Mouse (Mus musculus) forebrain, embryonic 16.5 days (tissue): ENCODE results near the gene Fbxl2. TPM values are rescaled to one million over a fixed set of nuclear protein-coding genes. Genes with fewer than 3 reads are reported as not detected.

Experiments used
- ATAC-seq: fragments of 200-750 bp; cut with Nextera tagmentation; 2 replicates; pipeline ENCODE4 v1.8.0; 2017; ENCODE audit warnings: mild to moderate bottlenecking, moderate library complexity
- H3K27ac ChIP-seq: fragments of 300-500 bp; sonication (generic); 2 replicates; pipeline ENCODE4 v1.5.1; 2014; ENCODE audit warnings: low read length, control low read depth
- H3K27me3 ChIP-seq: fragments of 300-500 bp; sonication (generic); replicated peaks from 2 replicates; pipeline ENCODE4 v1.6.1; 2014; ENCODE audit warnings: low read length; ENCODE audit not compliant: control insufficient read depth, insufficient read depth
- H3K36me3 ChIP-seq: fragments of 300-500 bp; sonication (generic); 2 replicates; pipeline ENCODE4 v1.6.1; 2014; ENCODE audit not compliant: control insufficient read depth, insufficient read depth
- H3K4me1 ChIP-seq: fragments of 300-500 bp; sonication (generic); replicated peaks from 2 replicates; pipeline ENCODE4 v1.6.1; 2014; ENCODE audit warnings: low read length; ENCODE audit not compliant: control insufficient read depth, insufficient read depth
- H3K4me2 ChIP-seq: fragments of 300-500 bp; sonication (generic); 2 replicates; pipeline ENCODE4 v1.6.1; 2014; ENCODE audit warnings: mild to moderate bottlenecking, low read length, control low read depth
- H3K4me3 ChIP-seq: fragments of 300-500 bp; sonication (generic); replicated peaks from 2 replicates; pipeline ENCODE4 v1.5.1; 2014; ENCODE audit warnings: mild to moderate bottlenecking, low read length, control low read depth
- H3K9ac ChIP-seq: fragments of 300-500 bp; sonication (generic); replicated peaks from 2 replicates; pipeline ENCODE4 v1.6.1; 2014; ENCODE audit warnings: low read depth, low read length, control low read depth
- H3K9me3 ChIP-seq: fragments of 300-500 bp; sonication (generic); 2 replicates; pipeline ENCODE4 v1.6.1; 2016; ENCODE audit warnings: low read length; ENCODE audit not compliant: control insufficient read depth
- WGBS: fragments of 180-500 bp; shearing (Covaris S2); extraction: QIAGEN DNeasy Blood & Tissue Kit; methylation state at CpG from one replicate; pipeline ENCODE4 v1.1.7; 2014; 5-methylcytosine and 5-hydroxymethylcytosine counted together
- polyA plus RNA-seq: library from polyadenylated mRNA; unstranded; fragments of >200 nt; fragmentation: Nextera tagmentation; extraction: Ambion mirVana; gene quantifications from 2 replicates; pipeline ENCODE4 v1.2.1, GENCODE M21; 2015

Gene Fbxl2
- polyA plus RNA-seq, 1 experiment from 2014 or later = 26.8 TPM

DNA sequence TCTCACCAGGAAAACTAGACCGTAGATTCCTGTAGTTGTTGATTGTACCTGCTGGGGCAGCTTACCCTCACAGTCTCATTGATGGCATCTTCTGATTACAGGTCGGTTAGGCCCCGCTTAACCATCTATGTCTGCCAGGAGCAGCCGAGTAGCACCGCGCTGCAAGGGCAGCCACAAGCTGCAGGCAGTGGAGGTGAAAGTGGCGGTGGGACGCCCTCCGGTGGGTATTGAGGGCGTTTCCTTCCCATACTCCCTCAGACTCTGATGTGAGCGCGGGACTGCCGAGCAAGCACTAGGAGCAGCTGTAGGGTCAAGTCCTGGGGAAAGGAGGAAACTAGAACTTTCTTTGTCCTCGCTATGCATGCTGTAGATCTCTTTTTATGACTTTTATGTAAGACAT lies 76.0 kb downstream of the Fbxl2 start:
- peaks cover 36% of the 10 kb centered on the region for H3K36me3 ChIP-seq
- H3K4me2 ChIP-seq = no peak overlapping the region
- WGBS = 91% methylated on average over 14 of the region's 14 CpGs
- H3K4me1 ChIP-seq = no peaks in the 10 kb centered on the region
- no peaks in the 10 kb centered on the region for H3K27me3 ChIP-seq
- no peak for ATAC-seq
- H3K9me3 ChIP-seq = no peaks in the 10 kb centered on the region
- no peak overlapping the region for H3K27ac ChIP-seq
- H3K4me3 ChIP-seq = no peak overlapping the region
- no peak overlapping the region for H3K9ac ChIP-seq

DNA sequence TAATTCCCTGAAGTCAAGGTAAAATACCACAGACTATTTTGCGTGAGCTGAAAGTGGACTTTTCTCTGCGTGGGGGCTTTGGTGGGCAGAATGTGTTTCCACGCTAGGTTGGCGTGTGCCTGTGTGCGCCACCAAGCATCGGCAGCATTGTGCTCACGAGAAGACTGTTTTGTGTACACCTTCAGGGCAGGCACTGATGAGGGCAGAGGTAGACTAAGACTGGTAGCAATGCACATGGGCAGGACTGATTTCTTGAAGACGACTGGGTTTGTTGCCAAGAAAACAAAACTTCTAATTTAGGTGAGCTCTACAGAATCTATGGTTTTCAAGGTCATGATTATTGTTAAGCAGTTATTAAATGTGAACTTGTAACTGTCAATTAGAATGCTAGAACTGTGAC lies 76.6 kb downstream of the Fbxl2 start:
- Histone ChIP-seq H3K27ac (no peak overlapping the region), H3K4me2 (no peak overlapping the region), H3K9me3 (no peaks in the 10 kb centered on the region), H3K4me3 (no peak overlapping the region), H3K9ac (no peak overlapping the region), H3K4me1 (no peaks in the 10 kb centered on the region), H3K36me3 (peaks cover 35% of the 10 kb centered on the region), H3K27me3 (no peaks in the 10 kb centered on the region)
- ATAC-seq = no peak
- 91% methylated on average over 8 of the region's 8 CpGs for WGBS

- peaks cover 37% of the 10 kb centered on the region for H3K36me3 ChIP-seq
- 93% methylated on average over 7 of the region's 7 CpGs for WGBS
- no peak overlapping the region for H3K9ac ChIP-seq
Observed at GRCm38 (mm10) chr9:113968967-113969366, 77.0 kb downstream of the Fbxl2 start.

DNA sequence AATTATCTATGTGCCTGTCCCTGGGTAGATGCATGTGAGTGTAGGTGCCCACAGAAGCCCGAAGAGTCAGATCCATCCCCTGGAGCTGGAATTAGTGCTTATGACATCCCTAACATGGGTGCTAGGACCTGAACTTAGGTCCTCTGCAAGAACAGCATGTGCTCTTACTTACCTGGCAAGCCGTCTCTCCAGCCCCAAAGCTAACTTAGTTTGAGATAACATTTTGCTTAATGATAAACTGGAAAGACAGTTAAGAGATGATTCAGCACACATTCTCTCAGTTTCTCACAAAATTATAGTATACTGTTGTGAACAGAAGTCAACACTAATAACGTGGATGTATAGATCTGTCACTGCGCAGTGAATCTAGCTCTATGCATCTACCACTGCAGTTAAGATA lies 79.2 kb downstream of the Fbxl2 start:
- no peak for ATAC-seq
- no peaks in the 10 kb centered on the region for H3K4me1 ChIP-seq
- no peak overlapping the region for H3K9ac ChIP-seq
- H3K27ac ChIP-seq = no peak overlapping the region
- peaks cover 36% of the 10 kb centered on the region for H3K36me3 ChIP-seq
- H3K4me2 ChIP-seq = no peak overlapping the region
- H3K27me3 ChIP-seq = no peaks in the 10 kb centered on the region
- H3K4me3 ChIP-seq = no peak overlapping the region
- 97% methylated on average over 4 of the region's 4 CpGs for WGBS
- no peaks in the 10 kb centered on the region for H3K9me3 ChIP-seq

More at GRCm38 (mm10) chr9:113968967-113969366, 77.0 kb downstream of the Fbxl2 start:
- Histone ChIP-seq H3K9me3 (no peaks in the 10 kb centered on the region), H3K27ac (no peak overlapping the region), H3K27me3 (no peaks in the 10 kb centered on the region), H3K4me3 (no peak overlapping the region), H3K4me2 (no peak overlapping the region), H3K4me1 (no peaks in the 10 kb centered on the region)
- no peak for ATAC-seq

DNA sequence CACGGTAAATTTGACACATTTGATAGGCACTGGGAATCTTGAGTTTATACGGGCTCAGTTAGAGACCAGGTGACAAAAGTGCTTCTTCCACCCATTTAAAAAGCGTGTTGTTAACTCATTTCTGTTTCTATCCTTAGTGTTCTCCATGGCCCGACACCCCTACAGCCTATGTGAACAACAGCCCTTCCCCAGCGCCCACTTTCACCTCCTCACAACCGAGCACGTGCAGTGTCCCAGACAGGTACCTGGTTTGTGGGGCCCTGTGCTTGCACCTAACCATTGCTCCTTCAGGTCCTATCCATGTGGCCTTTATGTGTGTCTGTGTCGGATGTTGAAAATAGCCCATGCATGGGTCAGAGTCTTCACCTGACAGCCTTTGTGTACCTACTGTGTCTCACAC lies 81.6 kb downstream of the Fbxl2 start:
- Histone ChIP-seq H3K9me3 (no peaks in the 10 kb centered on the region), H3K36me3 (peaks cover 28% of the 10 kb centered on the region), H3K27ac (no peak overlapping the region), H3K4me1 (no peaks in the 10 kb centered on the region), H3K9ac (no peak overlapping the region), H3K4me3 (no peak overlapping the region), H3K27me3 (no peaks in the 10 kb centered on the region), H3K4me2 (no peak overlapping the region)
- no peak for ATAC-seq
- WGBS = 94% methylated on average over 8 of the region's 8 CpGs

DNA sequence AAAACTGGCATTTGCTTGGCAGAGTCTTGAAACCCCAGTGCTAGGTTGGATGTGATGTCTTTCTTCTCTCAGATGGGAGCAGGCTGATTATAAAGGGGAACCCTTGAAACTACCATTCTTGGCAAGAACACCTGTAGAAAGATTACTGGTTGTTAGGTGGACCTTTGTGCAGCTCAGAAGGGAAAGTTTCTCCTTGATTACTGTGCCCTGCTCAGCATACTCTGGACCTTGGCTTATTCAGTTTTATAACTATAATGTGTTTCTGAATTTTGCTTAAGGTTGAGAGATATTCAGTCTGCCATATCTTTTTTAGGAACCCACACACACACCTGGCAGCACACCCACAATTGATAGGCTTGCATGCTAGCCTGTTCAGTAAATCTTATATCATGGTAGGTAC lies 82.3 kb downstream of the Fbxl2 start:
- Histone ChIP-seq H3K4me3 (no peak overlapping the region), H3K9ac (no peak overlapping the region), H3K4me2 (no peak overlapping the region), H3K9me3 (no peaks in the 10 kb centered on the region), H3K36me3 (peaks cover 33% of the 10 kb centered on the region), H3K27me3 (no peaks in the 10 kb centered on the region), H3K27ac (no peak overlapping the region), H3K4me1 (no peaks in the 10 kb centered on the region)
- no peak for ATAC-seq

- H3K4me3 ChIP-seq = no peak overlapping the region
- H3K4me1 ChIP-seq = no peaks in the 10 kb centered on the region
- no peak overlapping the region for H3K4me2 ChIP-seq
- H3K9ac ChIP-seq = no peak overlapping the region
- H3K27me3 ChIP-seq = no peaks in the 10 kb centered on the region
- WGBS = 95% methylated on average over 4 of the region's 4 CpGs
- H3K27ac ChIP-seq = no peak overlapping the region
- no peak for ATAC-seq
- H3K36me3 ChIP-seq = peaks cover 19% of the 10 kb centered on the region
- no peaks in the 10 kb centered on the region for H3K9me3 ChIP-seq
Observed at GRCm38 (mm10) chr9:113957777-113958176, 88.2 kb downstream of the Fbxl2 start.

- no peak overlapping the region for H3K9ac ChIP-seq
- ATAC-seq = no peak
- no peak overlapping the region for H3K4me3 ChIP-seq
- H3K36me3 ChIP-seq = peaks cover 9% of the 10 kb centered on the region
- H3K27ac ChIP-seq = no peak overlapping the region
- no peaks in the 10 kb centered on the region for H3K4me1 ChIP-seq
- no peaks in the 10 kb centered on the region for H3K27me3 ChIP-seq
- 91% methylated on average over 1 of the region's 1 CpGs for WGBS
- no peak overlapping the region for H3K4me2 ChIP-seq
- no peaks in the 10 kb centered on the region for H3K9me3 ChIP-seq
Observed at GRCm38 (mm10) chr9:113947216-113947615, 98.8 kb downstream of the Fbxl2 start.

GRCm38 (mm10) chr9:113943372-113943771 lies 102.6 kb downstream of the Fbxl2 start:
- no peak overlapping the region for H3K4me3 ChIP-seq
- peaks cover 9% of the 10 kb centered on the region for H3K36me3 ChIP-seq
- WGBS = 100% methylated on average over 1 of the region's 1 CpGs
- no peaks in the 10 kb centered on the region for H3K27me3 ChIP-seq
- no peak overlapping the region for H3K27ac ChIP-seq
- peaks cover 11% of the 10 kb centered on the region for H3K4me1 ChIP-seq
- ATAC-seq = no peak
- H3K4me2 ChIP-seq = no peak overlapping the region
- H3K9ac ChIP-seq = no peak overlapping the region
- no peaks in the 10 kb centered on the region for H3K9me3 ChIP-seq

- no peaks in the 10 kb centered on the region for H3K27me3 ChIP-seq
- no peak for ATAC-seq
- WGBS = 86% methylated on average over 3 of the region's 3 CpGs
Observed at GRCm38 (mm10) chr9:113941103-113941805, 104.7 kb downstream of the Fbxl2 start.

More at GRCm38 (mm10) chr9:113941103-113941805, 104.7 kb downstream of the Fbxl2 start:
- H3K4me2 ChIP-seq = no peak overlapping the region
- H3K9me3 ChIP-seq = no peaks in the 10 kb centered on the region
- no peak overlapping the region for H3K9ac ChIP-seq
- no peak overlapping the region for H3K4me3 ChIP-seq
- peaks cover 7% of the 10 kb centered on the region for H3K36me3 ChIP-seq
- H3K4me1 ChIP-seq = peaks cover 11% of the 10 kb centered on the region
- no peak overlapping the region for H3K27ac ChIP-seq
